Mouse (Mus musculus) hindbrain, embryonic 13.5 days (tissue): ENCODE measurements around the gene Pltp. TPM values are rescaled to one million over a fixed set of nuclear protein-coding genes. Genes with fewer than 3 reads are reported as not detected.
A peak's percentile ranks its signal among the peaks of the same experiment; 100 is the strongest.
"Not testable (repeated sequence)": the region's sequence is repeated elsewhere in the genome, so short reads cannot be mapped to it uniquely, and the experiment has no call there.

Experiments used
- ATAC-seq: fragments of 200-750 bp; cut with Nextera tagmentation; 2 replicates; pipeline ENCODE4 v1.8.0; 2017; ENCODE audit warnings: moderate TSS enrichment; ENCODE audit not compliant: low FRiP score
- H3K27ac ChIP-seq: fragments of 300-500 bp; sonication (generic); 2 replicates; pipeline ENCODE4 v1.5.1; 2015; ENCODE audit warnings: inconsistent platforms, mild to moderate bottlenecking, moderate library complexity
- H3K27me3 ChIP-seq: fragments of 300-500 bp; sonication (generic); 2 replicates; pipeline ENCODE4 v1.6.1; 2015; ENCODE audit warnings: mild to moderate bottlenecking, inconsistent platforms
- H3K36me3 ChIP-seq: fragments of 300-500 bp; sonication (generic); 2 replicates; pipeline ENCODE4 v1.6.1; 2015; ENCODE audit warnings: mild to moderate bottlenecking, inconsistent platforms
- H3K4me1 ChIP-seq: fragments of 300-500 bp; sonication (generic); replicated peaks from 2 replicates; pipeline ENCODE4 v1.6.1; 2015; ENCODE audit warnings: inconsistent platforms
- H3K4me2 ChIP-seq: fragments of 300-500 bp; sonication (generic); 2 replicates; pipeline ENCODE4 v1.6.1; 2015; ENCODE audit warnings: inconsistent platforms, mild to moderate bottlenecking, moderate library complexity
- H3K4me3 ChIP-seq: fragments of 300-500 bp; sonication (generic); 2 replicates; pipeline ENCODE4 v1.5.1; 2015; ENCODE audit warnings: mild to moderate bottlenecking, inconsistent platforms
- H3K9ac ChIP-seq: fragments of 300-500 bp; sonication (generic); 2 replicates; pipeline ENCODE4 v1.6.1; 2015; ENCODE audit warnings: mild to moderate bottlenecking, inconsistent platforms
- H3K9me3 ChIP-seq: fragments of 300-500 bp; sonication (generic); 2 replicates; pipeline ENCODE4 v1.6.1; 2016; ENCODE audit warnings: inconsistent platforms
- WGBS: fragments of 180-500 bp; shearing (Covaris S2); methylation state at CpG from one replicate; pipeline ENCODE4 v1.1.7; 2015; 5-methylcytosine and 5-hydroxymethylcytosine counted together
- polyA plus RNA-seq: library from polyadenylated mRNA; unstranded; fragments of >200 nt; fragmentation: Nextera tagmentation; extraction: Ambion mirVana; gene quantifications from 2 replicates; pipeline ENCODE4 v1.2.1, GENCODE M21; 2015

Gene Pltp
- polyA plus RNA-seq, 1 experiment from 2014 or later, result 127 TPM

DNA sequence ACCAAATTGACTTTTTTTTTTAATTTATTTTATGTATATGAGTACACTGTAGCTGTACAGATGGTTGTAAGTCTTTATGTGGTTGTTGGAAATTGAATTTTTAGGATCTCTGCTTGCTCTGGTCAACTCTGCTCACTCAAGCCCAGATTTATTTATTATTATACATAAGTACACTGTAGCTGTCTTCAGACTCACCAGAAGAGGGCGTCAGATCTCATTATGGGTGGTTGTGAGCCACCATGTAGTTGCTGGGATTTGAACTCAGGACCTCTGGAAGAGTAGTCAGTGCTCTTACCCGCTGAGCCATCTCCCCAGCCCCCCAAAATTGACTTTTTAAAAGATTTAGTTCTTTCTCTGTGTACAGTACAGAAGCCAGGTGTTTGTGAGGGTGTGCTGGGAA lies 18.1 kb upstream of the Pltp start:
- not testable (repeated sequence) for H3K4me3 ChIP-seq, H3K9me3 ChIP-seq, H3K9ac ChIP-seq, H3K27me3 ChIP-seq, ATAC-seq, H3K27ac ChIP-seq, H3K36me3 ChIP-seq, H3K4me2 ChIP-seq
- 46% methylated on average over 2 of the region's 2 CpGs for WGBS
- peaks cover 27% of the 10 kb centered on the region for H3K4me1 ChIP-seq

DNA sequence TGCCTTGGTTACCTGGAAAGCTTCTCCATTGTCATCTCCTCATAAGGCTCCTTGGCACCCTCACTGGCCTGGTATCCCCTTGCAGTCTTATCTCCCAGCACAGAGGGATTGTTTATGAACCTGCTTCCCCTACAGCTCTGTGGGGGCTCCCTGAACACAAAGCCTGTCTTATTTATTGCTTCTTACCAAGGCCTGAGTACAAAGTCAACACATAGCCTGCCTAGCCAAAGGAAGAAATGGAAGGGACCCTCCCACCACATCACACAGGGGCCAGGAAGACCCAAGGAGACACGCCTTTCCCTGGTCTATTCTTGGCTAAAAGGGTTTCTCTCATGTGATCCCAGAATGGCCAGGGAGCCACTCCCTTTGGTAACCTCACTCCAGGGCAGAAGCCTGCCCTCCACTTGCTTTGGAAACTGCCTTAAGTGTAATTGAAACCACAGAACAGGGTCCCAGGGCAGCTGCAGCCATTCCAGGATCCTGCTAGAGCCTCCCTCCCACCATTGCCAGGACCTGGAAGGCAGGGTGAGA lies 16.8 kb upstream of the Pltp start:
- H3K36me3 ChIP-seq, result no peaks in the 10 kb centered on the region
- H3K9me3 ChIP-seq, result no peaks in the 10 kb centered on the region
- WGBS, result 43% methylated on average over 1 of the region's 1 CpGs
- no peak overlapping the region for H3K4me2 ChIP-seq
- H3K9ac ChIP-seq, result no peak overlapping the region
- H3K27ac ChIP-seq, result peak overlapping the region; percentile 50
- no peak for ATAC-seq
- peaks cover 21% of the 10 kb centered on the region for H3K4me1 ChIP-seq
- H3K4me3 ChIP-seq, result no peak overlapping the region
- H3K27me3 ChIP-seq, result no peaks in the 10 kb centered on the region

DNA sequence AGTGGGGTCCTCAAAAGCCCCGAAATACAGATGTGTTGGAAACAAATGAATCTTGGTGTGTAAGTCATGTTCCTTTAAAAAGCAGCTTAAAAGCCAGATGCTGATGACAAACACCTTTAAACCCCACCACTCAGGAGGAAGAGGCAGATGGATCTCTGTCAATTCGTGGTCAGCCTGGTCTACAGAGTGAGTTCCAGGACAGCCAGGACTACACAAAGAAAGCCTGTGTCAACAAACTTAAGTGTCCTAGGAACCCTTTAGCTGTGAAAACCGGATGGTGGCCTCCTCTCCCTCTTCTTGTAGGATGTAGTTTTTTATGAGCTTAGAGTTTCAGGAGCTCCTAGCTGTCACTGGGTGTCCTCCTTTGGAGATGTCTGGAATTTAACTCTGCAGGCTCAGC lies 16.1 kb upstream of the Pltp start:
- Histone ChIP-seq H3K27me3 (no peaks in the 10 kb centered on the region), H3K9me3 (no peaks in the 10 kb centered on the region), H3K4me2 (no peak overlapping the region), H3K27ac (peak overlapping the region; percentile 44; the same call in 1 of the 2 replicates), H3K4me1 (peaks cover 19% of the 10 kb centered on the region), H3K36me3 (no peaks in the 10 kb centered on the region), H3K4me3 (no peak overlapping the region), H3K9ac (no peak overlapping the region)
- WGBS, result 74% methylated on average over 3 of the region's 3 CpGs
- no peak for ATAC-seq

DNA sequence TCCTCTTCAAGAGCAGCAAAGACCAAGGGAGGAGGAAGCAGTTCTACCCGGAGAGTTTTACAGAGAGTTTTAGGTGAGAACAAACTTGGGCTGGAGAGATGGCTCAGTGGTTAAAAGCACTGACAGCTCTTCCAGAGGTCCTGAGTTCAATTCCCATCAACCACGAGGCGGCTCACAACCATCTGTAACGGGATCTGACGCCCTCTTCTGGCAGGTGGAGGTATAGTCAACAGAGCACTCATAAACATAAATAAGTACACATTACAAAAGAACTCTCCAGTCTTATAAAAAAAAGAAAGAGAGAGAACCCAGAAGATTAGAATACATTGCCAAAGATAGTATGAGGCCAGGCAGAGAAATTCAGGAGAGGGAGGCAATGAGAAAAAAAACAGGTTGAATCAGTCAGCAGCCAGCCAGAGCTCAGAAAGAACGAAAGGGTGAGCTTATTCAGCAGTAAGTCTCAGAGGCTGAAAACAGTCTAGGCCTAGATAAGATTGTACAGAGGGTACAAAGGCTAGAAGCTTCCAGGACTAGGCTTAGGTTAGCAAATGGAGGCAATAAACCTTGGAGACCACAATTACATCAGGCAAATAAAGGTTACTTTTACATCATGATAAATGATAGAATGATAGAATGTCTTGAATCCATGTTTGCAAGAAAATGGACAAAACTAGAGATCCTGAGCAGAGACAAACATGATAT lies 14.2 kb upstream of the Pltp start:
- no peak for ATAC-seq
- 0 out of 2 replicates have a peak, but pooled peaks cover 5% of the 10 kb centered on the region for H3K4me1 ChIP-seq
- H3K27ac ChIP-seq, result no peak overlapping the region
- no peak overlapping the region for H3K4me2 ChIP-seq
- 58% methylated on average over 6 of the region's 6 CpGs for WGBS
- H3K9me3 ChIP-seq, result peaks cover 4% of the 10 kb centered on the region; the same call in 1 of the 2 replicates
- H3K27me3 ChIP-seq, result no peaks in the 10 kb centered on the region
- H3K4me3 ChIP-seq, result no peak overlapping the region
- no peak overlapping the region for H3K9ac ChIP-seq
- no peaks in the 10 kb centered on the region for H3K36me3 ChIP-seq

DNA sequence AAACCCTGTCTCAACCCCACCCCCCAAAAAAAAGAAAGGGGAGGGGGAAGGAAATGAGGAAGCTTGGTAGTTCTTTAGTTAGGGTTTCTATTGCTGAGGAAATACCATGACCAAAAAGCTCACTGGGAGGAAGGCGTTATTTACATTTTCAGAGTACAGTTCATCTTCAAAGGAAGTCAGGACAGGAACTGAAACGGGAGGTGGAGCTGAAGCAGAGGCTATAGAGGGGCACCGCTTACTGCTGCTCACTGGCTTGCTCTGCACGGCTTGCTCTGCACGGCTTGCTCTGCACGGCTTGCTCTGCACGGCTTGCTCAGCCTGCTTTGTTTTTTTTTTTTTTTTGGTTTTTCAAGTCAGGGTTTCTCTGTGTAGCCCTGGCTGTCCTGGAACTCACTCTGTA lies 11.0 kb upstream of the Pltp start:
- Histone ChIP-seq H3K36me3 (no peaks in the 10 kb centered on the region), H3K27ac (no peak overlapping the region), H3K27me3 (no peaks in the 10 kb centered on the region), H3K4me1 (no peaks in the 10 kb centered on the region), H3K9me3 (peaks cover 4% of the 10 kb centered on the region; the same call in 1 of the 2 replicates), H3K9ac (no peak overlapping the region), H3K4me2 (no peak overlapping the region), H3K4me3 (no peak overlapping the region)
- ATAC-seq, result no peak
- WGBS, result 75% methylated on average over 7 of the region's 7 CpGs

DNA sequence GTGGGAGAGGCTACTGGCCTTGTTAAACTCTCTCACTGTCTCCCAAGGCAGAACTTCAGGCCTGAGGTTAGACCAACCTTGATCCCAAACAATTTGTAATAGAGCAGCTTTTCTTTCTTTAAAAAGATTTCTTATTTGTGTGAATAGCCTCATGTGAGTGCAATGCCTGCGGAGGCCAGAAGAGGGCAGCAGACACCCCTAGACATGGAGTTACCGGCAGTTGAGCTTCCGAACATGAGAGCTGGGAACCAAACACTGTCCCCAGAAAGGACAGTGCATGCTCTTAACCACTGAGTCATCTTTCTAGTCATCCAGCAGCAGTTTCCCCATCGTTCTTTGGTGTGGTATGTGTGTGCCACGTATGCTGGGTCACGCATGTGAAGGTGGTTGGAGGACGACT lies 10.1 kb upstream of the Pltp start:
- Histone ChIP-seq H3K4me3 (no peak overlapping the region), H3K27ac (peak overlapping the region; percentile 46; the same call in 1 of the 2 replicates), H3K27me3 (no peaks in the 10 kb centered on the region), H3K36me3 (no peaks in the 10 kb centered on the region), H3K9me3 (peaks cover 4% of the 10 kb centered on the region; the same call in 1 of the 2 replicates), H3K4me2 (no peak overlapping the region), H3K9ac (no peak overlapping the region), H3K4me1 (no peaks in the 10 kb centered on the region)
- ATAC-seq, result no peak
- 95% methylated on average over 7 of the region's 7 CpGs for WGBS

DNA sequence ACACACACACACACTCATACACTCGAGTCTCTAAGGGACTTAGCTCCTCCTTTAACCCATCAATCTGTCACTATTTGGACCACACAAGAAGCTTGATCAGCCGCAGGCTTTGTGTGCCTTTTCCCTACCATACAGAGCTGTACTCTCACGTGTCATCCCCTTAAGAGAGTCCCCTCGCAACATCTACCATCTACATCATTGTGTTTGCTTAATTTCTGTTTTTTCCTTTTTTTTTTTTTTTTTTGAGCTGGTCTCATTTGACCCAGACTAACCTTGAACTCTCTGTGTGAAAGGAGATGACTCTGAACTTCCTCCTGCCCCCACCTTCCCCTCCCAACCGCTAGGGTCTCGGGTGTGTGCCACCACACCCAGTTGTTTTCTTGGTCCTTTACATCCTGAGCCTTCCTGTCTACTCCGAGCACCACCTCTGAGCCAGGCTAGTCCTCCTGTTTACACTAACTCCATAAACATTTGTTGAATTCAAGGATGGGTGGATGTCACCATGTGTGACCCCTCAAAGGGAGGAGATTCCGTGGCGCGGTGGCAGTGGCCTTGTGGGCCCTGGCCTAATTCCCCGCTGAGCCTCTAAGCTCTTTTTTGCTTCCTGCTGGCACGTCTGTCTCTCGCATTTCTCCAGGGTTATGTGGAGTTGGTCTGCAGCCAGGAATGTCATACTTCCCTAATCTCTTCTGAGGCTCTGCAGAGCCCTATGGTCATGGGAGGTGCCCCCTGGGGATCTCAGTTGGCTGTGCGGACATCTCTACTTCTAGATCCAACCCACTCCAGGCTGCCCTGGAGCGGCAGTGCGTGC lies 9.4 kb upstream of the Pltp start:
- Histone ChIP-seq H3K36me3 (no peaks in the 10 kb centered on the region), H3K27ac (peak overlapping the region; percentile 46; the same call in 1 of the 2 replicates), H3K27me3 (no peaks in the 10 kb centered on the region), H3K9ac (no peak overlapping the region), H3K4me1 (peaks cover 1% of the 10 kb centered on the region), H3K4me2 (no peak overlapping the region), H3K9me3 (peaks cover 4% of the 10 kb centered on the region; the same call in 1 of the 2 replicates), H3K4me3 (no peak overlapping the region)
- no peak for ATAC-seq
- WGBS, result 68% methylated on average over 16 of the region's 16 CpGs

DNA sequence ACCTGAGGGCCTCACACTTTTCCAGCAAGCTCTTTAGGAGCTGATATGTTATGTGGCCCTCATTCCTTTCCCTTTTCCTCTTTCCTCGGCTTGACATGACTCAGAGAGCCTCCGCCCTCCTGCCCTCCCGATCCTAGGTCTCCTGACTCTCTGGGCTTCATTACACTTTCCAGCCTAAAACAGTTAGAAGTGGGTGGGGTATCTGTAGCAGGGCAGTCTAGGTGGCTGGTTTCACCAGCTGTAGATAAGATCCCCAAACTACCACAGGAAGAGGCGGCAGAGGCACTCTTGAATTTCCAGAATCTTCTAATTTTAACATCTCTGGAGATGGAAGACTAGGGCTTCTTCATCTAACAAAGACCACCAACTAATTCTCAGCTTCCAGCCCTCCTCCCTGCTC lies 7.1 kb upstream of the Pltp start:
- Histone ChIP-seq H3K4me1 (peaks cover 10% of the 10 kb centered on the region), H3K9me3 (peaks cover 4% of the 10 kb centered on the region; the same call in 1 of the 2 replicates), H3K36me3 (no peaks in the 10 kb centered on the region), H3K27ac (no peak overlapping the region), H3K9ac (no peak overlapping the region), H3K27me3 (peaks cover 12% of the 10 kb centered on the region; the same call in 1 of the 2 replicates), H3K4me2 (no peak overlapping the region), H3K4me3 (no peak overlapping the region)
- ATAC-seq, result no peak
- 81% methylated on average over 4 of the region's 4 CpGs for whole genome bisulfite sequencing

DNA sequence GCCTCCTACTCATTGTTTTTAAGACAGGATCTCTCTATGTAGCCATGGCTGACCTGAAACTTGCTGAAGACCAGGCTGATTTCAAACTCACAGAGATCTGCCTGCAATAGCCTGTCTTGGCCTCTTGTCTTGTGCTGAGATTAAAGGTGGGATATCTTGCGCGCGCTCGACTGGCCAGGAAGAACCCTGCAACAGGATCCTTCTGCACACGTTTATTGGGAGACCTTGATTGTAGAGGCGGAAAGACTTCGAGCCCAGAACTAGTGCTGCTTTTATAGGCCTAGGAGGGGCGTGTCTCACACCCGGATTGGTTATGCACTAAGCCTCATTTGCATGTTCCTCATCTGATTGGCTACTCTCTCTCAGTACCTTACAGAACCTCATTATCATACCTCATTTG lies 5.9 kb upstream of the Pltp start:
- not testable (repeated sequence) for ATAC-seq, H3K9me3 ChIP-seq, H3K27ac ChIP-seq, H3K4me3 ChIP-seq, H3K9ac ChIP-seq, H3K36me3 ChIP-seq, H3K4me2 ChIP-seq
- 91% methylated on average over 9 of the region's 9 CpGs for whole genome bisulfite sequencing
- H3K4me1 ChIP-seq, result peaks cover 10% of the 10 kb centered on the region
- H3K27me3 ChIP-seq, result peaks cover 22% of the 10 kb centered on the region

DNA sequence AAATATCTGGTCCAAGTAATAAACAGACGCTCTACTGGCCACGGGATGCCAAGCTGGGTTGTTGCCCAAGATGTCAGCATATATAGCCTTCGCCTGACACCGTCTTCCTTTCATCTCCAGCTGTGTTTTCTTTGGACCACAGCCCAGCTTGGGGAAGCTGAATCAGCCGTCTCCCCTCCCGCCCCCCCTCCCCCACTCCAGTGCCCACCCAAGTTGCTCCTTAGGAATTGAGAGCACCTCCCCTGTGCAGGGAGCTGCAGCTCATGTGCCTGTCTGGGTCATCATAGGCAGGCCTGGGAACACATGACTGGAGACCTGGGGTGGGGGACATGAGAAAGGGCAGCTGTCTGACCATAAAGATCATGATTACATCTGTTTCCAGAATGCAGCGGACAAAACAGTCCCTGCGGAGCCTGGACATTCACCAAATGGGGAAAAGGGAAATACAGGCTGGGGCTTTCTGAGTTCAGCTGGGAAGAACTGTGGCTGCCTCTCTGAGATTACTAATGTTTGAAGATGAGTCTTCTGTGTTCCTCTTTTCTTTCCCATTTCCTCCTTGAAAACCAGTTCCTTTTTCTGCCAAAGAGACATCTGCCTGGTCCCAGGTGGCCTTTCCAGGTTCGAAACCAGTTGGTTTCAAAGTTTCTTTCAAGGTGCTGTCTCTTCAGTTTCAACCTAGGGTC lies 4.8 kb upstream of the Pltp start:
- H3K9me3 ChIP-seq, result no peaks in the 10 kb centered on the region
- H3K4me2 ChIP-seq, result no peak overlapping the region
- H3K36me3 ChIP-seq, result no peaks in the 10 kb centered on the region
- H3K4me1 ChIP-seq, result peaks cover 20% of the 10 kb centered on the region
- no peak overlapping the region for H3K9ac ChIP-seq
- H3K27ac ChIP-seq, result peak overlapping the region; percentile 60
- H3K4me3 ChIP-seq, result no peak overlapping the region
- peaks cover 33% of the 10 kb centered on the region for H3K27me3 ChIP-seq
- ATAC-seq, result 0 out of 2 replicates have a peak, but pooled peaks have one; percentile 40
- 48% methylated on average over 9 of the region's 9 CpGs for WGBS

DNA sequence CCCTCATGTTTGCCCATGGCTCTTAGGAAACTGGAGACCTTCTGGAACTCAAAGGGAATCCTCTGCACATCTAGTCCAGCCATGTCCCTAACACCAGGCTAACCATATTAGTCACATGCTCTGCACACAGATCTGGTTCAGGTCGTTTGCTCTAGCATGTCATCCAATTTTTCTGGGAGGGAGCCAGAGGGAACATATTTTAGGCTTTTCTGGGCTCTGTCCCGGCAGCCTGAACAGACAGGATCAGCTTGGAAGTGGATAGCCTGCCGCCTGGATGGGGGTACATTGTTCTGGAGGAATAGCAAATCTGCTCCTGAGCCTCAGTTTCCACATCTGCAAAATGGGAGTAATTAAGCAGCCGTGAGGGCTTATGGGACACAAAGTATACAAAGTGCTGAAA lies 3.6 kb upstream of the Pltp start:
- Histone ChIP-seq H3K36me3 (no peaks in the 10 kb centered on the region), H3K4me1 (peaks cover 32% of the 10 kb centered on the region), H3K9me3 (no peaks in the 10 kb centered on the region), H3K27ac (peak overlapping the region; percentile 62; the same call in 1 of the 2 replicates), H3K9ac (no peak overlapping the region), H3K4me2 (no peak overlapping the region), H3K4me3 (no peak overlapping the region), H3K27me3 (peaks cover 45% of the 10 kb centered on the region)
- 75% methylated on average over 4 of the region's 4 CpGs for WGBS
- no peak for ATAC-seq
